Mouse (Mus musculus): ENCODE data around the gene Cnst. TPM values are rescaled to one million over a fixed set of nuclear protein-coding genes. Genes with fewer than 3 reads are reported as not detected.

The Cnst gene
- polyA plus RNA-seq, 1 experiment from 2014 or later: 22.6 TPM

- Histone ChIP-seq H3K4me1 (replicated peaks; ENCODE audit: control insufficient read depth, insufficient read depth, low read length) (no peaks in the 10 kb centered on the region), H3K4me3 (ENCODE audit: low read depth, low read length) (no peak overlapping the region), H3K27ac (ENCODE audit: low read depth, low read length) (no peak overlapping the region), H3K9ac (ENCODE audit: low read depth, low read length) (no peak overlapping the region), H3K4me2 (replicated peaks; ENCODE audit: low read depth, low read length) (no peak overlapping the region), H3K9me3 (ENCODE audit: control insufficient read depth, low read length) (no peaks in the 10 kb centered on the region), H3K27me3 (ENCODE audit: control insufficient read depth, insufficient read depth, low read length) (no peaks in the 10 kb centered on the region), H3K36me3 (ENCODE audit: control insufficient read depth, insufficient read depth, low read length) (no peaks in the 10 kb centered on the region)
- 94% methylated on average over 6 of the region's 6 CpGs for WGBS
- ATAC-seq (ENCODE audit: low FRiP score): no peak
- no peak for DNase-seq (ENCODE audit: low spot score)
These were observed 66.2 kb downstream of the Cnst start for GRCm38 (mm10) chr1:179612418-179612817.

DNA sequence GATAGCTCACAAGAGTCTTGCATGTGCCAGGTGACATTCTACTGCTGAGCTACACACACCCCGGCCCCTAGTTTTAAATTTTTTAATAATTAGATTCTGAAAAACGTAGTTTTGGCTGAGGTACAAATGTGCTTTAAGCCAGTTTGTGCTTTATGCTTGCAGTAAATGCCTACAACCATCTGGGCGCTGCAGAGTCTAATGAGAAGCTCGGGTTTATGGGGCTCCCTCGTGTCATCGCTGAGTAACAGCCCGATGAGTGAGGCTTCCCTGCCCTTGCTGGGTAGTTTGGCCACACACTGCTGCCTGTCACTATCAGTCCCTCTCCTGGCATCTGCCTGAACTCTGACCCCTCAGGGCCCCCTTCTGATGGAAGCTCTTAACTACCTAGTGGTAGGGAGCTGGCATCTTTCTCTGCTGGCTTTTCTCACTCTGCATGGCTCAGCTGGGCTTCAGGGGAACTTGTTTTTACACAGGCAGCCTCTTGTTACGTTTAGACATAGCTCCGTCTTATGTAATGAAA is 66.9 kb downstream of the Cnst start:
- Histone ChIP-seq H3K9me3 (ENCODE audit: control insufficient read depth, low read length) (no peaks in the 10 kb centered on the region), H3K4me3 (ENCODE audit: low read depth, low read length) (no peak overlapping the region), H3K27me3 (ENCODE audit: control insufficient read depth, insufficient read depth, low read length) (no peaks in the 10 kb centered on the region), H3K36me3 (ENCODE audit: control insufficient read depth, insufficient read depth, low read length) (no peaks in the 10 kb centered on the region), H3K4me1 (replicated peaks; ENCODE audit: control insufficient read depth, insufficient read depth, low read length) (no peaks in the 10 kb centered on the region), H3K9ac (ENCODE audit: low read depth, low read length) (no peak overlapping the region), H3K27ac (ENCODE audit: low read depth, low read length) (no peak overlapping the region), H3K4me2 (replicated peaks; ENCODE audit: low read depth, low read length) (no peak overlapping the region)
- DNase-seq (ENCODE audit: low spot score) (no peak), ATAC-seq (ENCODE audit: low FRiP score) (no peak)
- 82% methylated on average over 9 of the region's 9 CpGs for WGBS

DNA sequence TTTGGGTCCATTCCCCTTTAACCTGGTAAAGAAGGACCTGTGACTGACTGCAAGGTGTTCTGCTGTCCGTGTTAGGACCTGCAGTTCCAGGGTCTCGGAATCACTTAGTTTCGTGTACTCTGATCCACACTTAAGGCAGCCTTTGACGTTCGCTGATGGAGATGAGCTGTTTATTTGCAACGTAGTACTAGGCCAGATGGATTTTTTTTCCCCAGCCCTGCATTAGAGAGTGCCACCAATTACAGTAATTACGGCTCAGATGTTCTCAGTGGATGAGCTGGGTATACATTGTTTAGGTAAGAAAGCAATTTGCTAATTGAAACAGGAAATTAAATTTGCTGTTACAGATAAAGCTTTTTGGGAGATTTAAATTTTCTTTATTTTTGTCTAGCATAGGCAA is 71.3 kb downstream of the Cnst start:
- H3K9me3 ChIP-seq (ENCODE audit: control insufficient read depth, low read length): no peaks in the 10 kb centered on the region
- DNase-seq (ENCODE audit: low spot score): no peak

GRCm38 (mm10) chr1:179622665-179623064 is 76.5 kb downstream of the Cnst start:
- Histone ChIP-seq H3K9ac (ENCODE audit: low read depth, low read length) (no peak overlapping the region), H3K4me1 (replicated peaks; ENCODE audit: control insufficient read depth, insufficient read depth, low read length) (no peaks in the 10 kb centered on the region), H3K4me2 (replicated peaks; ENCODE audit: low read depth, low read length) (no peak overlapping the region), H3K27ac (ENCODE audit: low read depth, low read length) (no peak overlapping the region), H3K27me3 (ENCODE audit: control insufficient read depth, insufficient read depth, low read length) (no peaks in the 10 kb centered on the region), H3K36me3 (ENCODE audit: control insufficient read depth, insufficient read depth, low read length) (no peaks in the 10 kb centered on the region), H3K4me3 (ENCODE audit: low read depth, low read length) (no peak overlapping the region), H3K9me3 (ENCODE audit: control insufficient read depth, low read length) (no peaks in the 10 kb centered on the region)
- 94% methylated on average over 12 of the region's 12 CpGs for WGBS
- ATAC-seq (ENCODE audit: low FRiP score): no peak
- DNase-seq (ENCODE audit: low spot score): no peak

More for the DNA sequence above, 71.3 kb downstream of the Cnst start:
- no peaks in the 10 kb centered on the region for H3K4me1 ChIP-seq (replicated peaks; ENCODE audit: control insufficient read depth, insufficient read depth, low read length)
- WGBS: 93% methylated on average over 7 of the region's 7 CpGs
- no peak overlapping the region for H3K27ac ChIP-seq (ENCODE audit: low read depth, low read length)
- no peak for ATAC-seq (ENCODE audit: low FRiP score)
- H3K36me3 ChIP-seq (ENCODE audit: control insufficient read depth, insufficient read depth, low read length): no peaks in the 10 kb centered on the region
- no peak overlapping the region for H3K9ac ChIP-seq (ENCODE audit: low read depth, low read length)
- no peak overlapping the region for H3K4me3 ChIP-seq (ENCODE audit: low read depth, low read length)
- H3K4me2 ChIP-seq (replicated peaks; ENCODE audit: low read depth, low read length): no peak overlapping the region
- H3K27me3 ChIP-seq (ENCODE audit: control insufficient read depth, insufficient read depth, low read length): no peaks in the 10 kb centered on the region

- Histone ChIP-seq H3K4me1 (replicated peaks; ENCODE audit: control insufficient read depth, insufficient read depth, low read length) (no peaks in the 10 kb centered on the region), H3K9me3 (ENCODE audit: control insufficient read depth, low read length) (no peaks in the 10 kb centered on the region), H3K27ac (ENCODE audit: low read depth, low read length) (no peak overlapping the region), H3K4me2 (replicated peaks; ENCODE audit: low read depth, low read length) (no peak overlapping the region), H3K4me3 (ENCODE audit: low read depth, low read length) (no peak overlapping the region), H3K27me3 (ENCODE audit: control insufficient read depth, insufficient read depth, low read length) (no peaks in the 10 kb centered on the region), H3K9ac (ENCODE audit: low read depth, low read length) (no peak overlapping the region), H3K36me3 (ENCODE audit: control insufficient read depth, insufficient read depth, low read length) (no peaks in the 10 kb centered on the region)
- ATAC-seq (ENCODE audit: low FRiP score): no peak
- DNase-seq (ENCODE audit: low spot score): peak; percentile 53
- WGBS: 65% methylated on average over 4 of the region's 4 CpGs
These were observed 77.5 kb downstream of the Cnst start for GRCm38 (mm10) chr1:179623657-179624056.

DNA sequence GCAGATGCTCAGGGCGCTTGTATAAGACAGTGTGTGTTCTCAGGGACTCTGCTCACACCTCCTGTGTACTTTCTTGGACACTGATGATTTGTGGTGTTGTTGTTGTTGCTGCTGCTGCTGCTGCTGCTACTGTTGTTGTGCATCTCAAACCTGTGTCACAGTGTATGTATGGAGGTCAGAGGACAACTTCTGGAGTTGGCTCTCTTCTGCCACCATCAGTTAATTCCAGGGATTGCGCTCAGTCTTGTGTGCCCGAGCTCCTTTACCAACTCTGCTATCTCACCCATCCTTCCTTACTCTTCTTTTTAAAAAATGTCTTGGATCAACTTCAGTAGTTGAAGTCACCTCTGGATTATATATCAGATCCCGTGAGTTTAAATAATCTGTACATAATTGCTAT is 78.2 kb downstream of the Cnst start:
- DNase-seq (ENCODE audit: low spot score): peak; percentile 76
- no peak for ATAC-seq (ENCODE audit: low FRiP score)
- H3K4me3 ChIP-seq (ENCODE audit: low read depth, low read length): no peak overlapping the region
- H3K36me3 ChIP-seq (ENCODE audit: control insufficient read depth, insufficient read depth, low read length): no peaks in the 10 kb centered on the region
- H3K4me2 ChIP-seq (replicated peaks; ENCODE audit: low read depth, low read length): no peak overlapping the region
- H3K4me1 ChIP-seq (replicated peaks; ENCODE audit: control insufficient read depth, insufficient read depth, low read length): no peaks in the 10 kb centered on the region
- H3K9me3 ChIP-seq (ENCODE audit: control insufficient read depth, low read length): no peaks in the 10 kb centered on the region
- H3K9ac ChIP-seq (ENCODE audit: low read depth, low read length): no peak overlapping the region
- WGBS: 72% methylated on average over 4 of the region's 4 CpGs
- no peak overlapping the region for H3K27ac ChIP-seq (ENCODE audit: low read depth, low read length)
- no peaks in the 10 kb centered on the region for H3K27me3 ChIP-seq (ENCODE audit: control insufficient read depth, insufficient read depth, low read length)

DNA sequence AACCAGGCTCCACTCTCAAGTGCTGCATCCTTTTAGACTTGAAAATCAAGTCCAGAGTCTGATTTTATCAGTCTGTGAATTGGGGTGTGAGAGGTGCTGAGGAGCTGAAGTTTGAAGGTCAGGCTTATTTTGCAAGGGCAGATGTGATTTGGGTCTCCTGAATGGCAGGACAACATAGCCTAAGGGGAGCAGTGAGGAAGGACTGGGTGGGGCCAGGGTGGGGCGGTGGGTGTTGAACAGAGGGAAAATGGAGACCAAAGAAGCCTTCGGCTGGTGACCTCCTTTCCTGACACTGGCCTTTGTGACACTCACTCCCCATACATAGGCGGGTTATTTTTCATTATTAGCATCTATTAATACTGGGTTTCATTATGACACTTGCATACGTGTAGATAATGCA is 81.7 kb downstream of the Cnst start:
- H3K27me3 ChIP-seq (ENCODE audit: control insufficient read depth, insufficient read depth, low read length): no peaks in the 10 kb centered on the region
- DNase-seq (ENCODE audit: low spot score) (no peak), ATAC-seq (ENCODE audit: low FRiP score) (no peak)
- no peak overlapping the region for H3K4me2 ChIP-seq (replicated peaks; ENCODE audit: low read depth, low read length)
- no peaks in the 10 kb centered on the region for H3K4me1 ChIP-seq (replicated peaks; ENCODE audit: control insufficient read depth, insufficient read depth, low read length)
- H3K4me3 ChIP-seq (ENCODE audit: low read depth, low read length): no peak overlapping the region
- H3K9me3 ChIP-seq (ENCODE audit: control insufficient read depth, low read length): no peaks in the 10 kb centered on the region
- no peak overlapping the region for H3K9ac ChIP-seq (ENCODE audit: low read depth, low read length)
- 90% methylated on average over 4 of the region's 4 CpGs for WGBS
- H3K27ac ChIP-seq (ENCODE audit: low read depth, low read length): no peak overlapping the region
- H3K36me3 ChIP-seq (ENCODE audit: control insufficient read depth, insufficient read depth, low read length): no peaks in the 10 kb centered on the region

DNA sequence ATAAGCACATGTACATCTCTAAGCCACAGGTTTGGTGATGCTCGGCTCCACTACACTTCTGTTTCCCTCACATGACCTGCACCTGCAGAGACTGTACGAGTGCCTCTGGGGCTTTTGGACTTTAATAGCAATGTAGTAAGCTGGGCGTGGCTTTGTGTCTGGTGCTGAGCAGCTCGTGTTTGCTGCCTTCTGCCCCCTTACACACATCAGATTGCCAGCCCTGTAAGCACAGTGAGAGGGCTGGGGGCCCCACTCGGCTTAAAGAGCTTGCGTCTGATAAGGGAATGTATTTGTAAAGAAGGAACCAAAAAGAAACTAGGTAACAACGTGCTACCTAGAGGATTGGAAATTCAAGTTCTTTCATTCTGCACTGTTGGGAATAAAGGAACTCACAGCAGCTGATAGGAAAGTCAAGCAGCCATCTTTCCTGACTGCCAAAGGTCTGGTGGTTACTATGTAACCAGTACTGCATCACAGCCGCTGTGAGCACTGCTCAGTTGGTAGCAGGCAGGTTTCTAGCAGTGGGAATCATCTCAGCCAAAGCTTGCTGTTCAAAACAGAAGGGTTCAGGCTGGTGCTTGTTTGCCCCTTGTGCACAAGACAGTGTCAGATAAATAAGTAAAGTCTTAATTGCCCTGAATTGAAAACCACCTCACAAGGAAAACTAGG is 82.4 kb downstream of the Cnst start:
- Histone ChIP-seq H3K27ac (ENCODE audit: low read depth, low read length) (no peak overlapping the region), H3K4me1 (replicated peaks; ENCODE audit: control insufficient read depth, insufficient read depth, low read length) (no peaks in the 10 kb centered on the region), H3K4me3 (ENCODE audit: low read depth, low read length) (no peak overlapping the region), H3K9me3 (ENCODE audit: control insufficient read depth, low read length) (no peaks in the 10 kb centered on the region), H3K4me2 (replicated peaks; ENCODE audit: low read depth, low read length) (no peak overlapping the region), H3K36me3 (ENCODE audit: control insufficient read depth, insufficient read depth, low read length) (no peaks in the 10 kb centered on the region), H3K9ac (ENCODE audit: low read depth, low read length) (no peak overlapping the region), H3K27me3 (ENCODE audit: control insufficient read depth, insufficient read depth, low read length) (no peaks in the 10 kb centered on the region)
- WGBS: 73% methylated on average over 8 of the region's 8 CpGs
- ATAC-seq (ENCODE audit: low FRiP score): no peak
- DNase-seq (ENCODE audit: low spot score): no peak

DNA sequence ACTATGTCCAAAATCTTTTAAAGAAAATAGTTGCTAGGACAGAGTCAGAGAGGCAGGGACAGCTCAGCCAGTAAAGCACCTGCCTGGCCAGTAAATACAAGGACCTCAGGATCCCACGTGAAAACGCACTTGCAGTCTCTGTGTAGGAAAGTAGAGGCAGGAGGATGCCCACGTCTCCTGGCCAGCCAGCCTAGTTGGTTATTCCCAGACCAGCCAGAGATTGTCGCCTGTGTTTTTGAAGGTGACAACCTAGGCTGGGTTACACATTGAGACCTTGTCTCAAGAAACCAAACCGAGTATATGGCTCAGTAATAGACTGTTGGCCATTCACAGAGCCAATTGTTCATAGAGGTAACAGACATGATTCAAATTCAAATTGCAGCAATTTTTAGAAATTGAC is 83.1 kb downstream of the Cnst start:
- ATAC-seq (ENCODE audit: low FRiP score) (no peak), DNase-seq (ENCODE audit: low spot score) (no peak)
- 83% methylated on average over 5 of the region's 5 CpGs for WGBS
- H3K27ac ChIP-seq (ENCODE audit: low read depth, low read length): no peak overlapping the region
- H3K4me1 ChIP-seq (replicated peaks; ENCODE audit: control insufficient read depth, insufficient read depth, low read length): no peaks in the 10 kb centered on the region
- H3K4me2 ChIP-seq (replicated peaks; ENCODE audit: low read depth, low read length): no peak overlapping the region
- H3K9ac ChIP-seq (ENCODE audit: low read depth, low read length): no peak overlapping the region
- no peak overlapping the region for H3K4me3 ChIP-seq (ENCODE audit: low read depth, low read length)
- H3K9me3 ChIP-seq (ENCODE audit: control insufficient read depth, low read length): no peaks in the 10 kb centered on the region
- no peaks in the 10 kb centered on the region for H3K27me3 ChIP-seq (ENCODE audit: control insufficient read depth, insufficient read depth, low read length)
- H3K36me3 ChIP-seq (ENCODE audit: control insufficient read depth, insufficient read depth, low read length): no peaks in the 10 kb centered on the region

All from hindbrain, embryonic 11.5 days (tissue).